Mouse (Mus musculus) T-helper 17 cell (primary cell): Measurements from ENCODE around the gene Ferd3l.

Experiments used
- in situ Hi-C, 2 experiments: fragments of 300-600 bp; cut with MboI, MseI; formaldehyde crosslinking; loops; 1 replicate in 1 of 2; 2 replicates in 1 of 2; pipeline ENCODE4 v1.15.1; 2025; ENCODE audit warnings: high pct_unique_total_duplicates in 2 of 2

Gene Ferd3l

GRCm38 (mm10) chr12:33964427-33964826, 36.2 kb downstream of the Ferd3l start:
- in situ Hi-C loops, result no loop called here

GRCm38 (mm10) chr12:33965661-33966360, 37.6 kb downstream of the Ferd3l start:
- in situ Hi-C loops, result no loop called here

GRCm38 (mm10) chr12:33966490-33967415, 38.5 kb downstream of the Ferd3l start:
- in situ Hi-C loops, result no loop called here

- in situ Hi-C loops, result no loop called here
Measured at GRCm38 (mm10) chr12:33967514-33967913, 39.3 kb downstream of the Ferd3l start.

- in situ Hi-C loops, result no loop called here
Measured at GRCm38 (mm10) chr12:33968041-33968897, 40.0 kb downstream of the Ferd3l start.

- in situ Hi-C loops, result no loop called here
Measured at GRCm38 (mm10) chr12:33968898-33969178, 40.6 kb downstream of the Ferd3l start.
